Mouse (Mus musculus) stomach, postnatal 0 days (tissue): Measurements from ENCODE around the gene Tubd1. TPM values are rescaled to one million over a fixed set of nuclear protein-coding genes. Genes with fewer than 3 reads are reported as not detected.

ENCODE experiments used
- ATAC-seq: fragments of 200-750 bp; cut with Nextera tagmentation; 2 replicates; pipeline ENCODE4 v1.8.0; 2017; ENCODE audit not compliant: low FRiP score, low TSS enrichment
- DNase-seq: peaks from one replicate; pipeline ENCODE4 v3.0.0-alpha.2; 2016; ENCODE audit warnings: low spot score
- H3K27ac ChIP-seq: fragments of 300-500 bp; sonication (generic); replicated peaks from 2 replicates; pipeline ENCODE4 v1.5.1; 2014; ENCODE audit warnings: mild to moderate bottlenecking, control low read depth
- H3K27me3 ChIP-seq: fragments of 300-500 bp; sonication (generic); 2 replicates; pipeline ENCODE4 v1.6.1; 2014; ENCODE audit warnings: low read length; ENCODE audit not compliant: control insufficient read depth, insufficient read depth
- H3K36me3 ChIP-seq: fragments of 300-500 bp; sonication (generic); 2 replicates; pipeline ENCODE4 v1.6.1; 2014; ENCODE audit warnings: low read length, mixed read lengths; ENCODE audit not compliant: control insufficient read depth, insufficient read depth
- H3K4me1 ChIP-seq: fragments of 300-500 bp; sonication (generic); replicated peaks from 2 replicates; pipeline ENCODE4 v1.6.1; 2014; ENCODE audit warnings: antibody characterized with exemption; ENCODE audit not compliant: control insufficient read depth, insufficient read depth
- H3K4me2 ChIP-seq: fragments of 300-500 bp; sonication (generic); replicated peaks from 2 replicates; pipeline ENCODE4 v1.6.1; 2014; ENCODE audit warnings: low read depth, mild to moderate bottlenecking, control low read depth, moderate library complexity
- H3K4me3 ChIP-seq: fragments of 300-500 bp; sonication (generic); 2 replicates; pipeline ENCODE4 v1.5.1; 2014; ENCODE audit warnings: low read depth, low read length, control low read depth
- H3K9ac ChIP-seq: fragments of 300-500 bp; sonication (generic); 2 replicates; pipeline ENCODE4 v1.6.1; 2014; ENCODE audit warnings: mild to moderate bottlenecking, low read length, control low read depth, mixed read lengths
- H3K9me3 ChIP-seq: fragments of 300-500 bp; sonication (generic); 2 replicates; pipeline ENCODE4 v1.6.1; 2016; ENCODE audit warnings: low read length; ENCODE audit not compliant: control insufficient read depth
- CTCF ChIP-seq: IDR thresholded peaks from 2 replicates; pipeline ENCODE4 v1.5.1; 2016; ENCODE audit warnings: antibody characterized with exemption, low read depth, mild to moderate bottlenecking, moderate library complexity
- EP300 ChIP-seq: optimal IDR thresholded peaks from 2 replicates; pipeline ENCODE3; 2016; ENCODE audit warnings: antibody characterized with exemption
- WGBS: fragments of 180-500 bp; shearing (Covaris S2); extraction: QIAGEN DNeasy Blood & Tissue Kit; methylation state at CpG from one replicate; pipeline ENCODE4 v1.1.7; 2014; 5-methylcytosine and 5-hydroxymethylcytosine counted together
- polyA plus RNA-seq: library from polyadenylated mRNA; unstranded; fragments of >200 nt; fragmentation: Nextera tagmentation; extraction: Ambion mirVana; gene quantifications from 2 replicates; pipeline ENCODE4 v1.2.1, GENCODE M21; 2015

Gene Tubd1
- polyA plus RNA-seq, 1 experiment from 2014 or later: 7.8 TPM

GRCm38 (mm10) chr11:86543960-86544638, 692 bp upstream of the Tubd1 start:
- H3K9ac ChIP-seq: peak overlapping the region; percentile 97
- H3K27me3 ChIP-seq: no peaks in the 10 kb centered on the region
- peak; percentile 75 for DNase-seq
- H3K4me2 ChIP-seq: peak overlapping the region; percentile 83
- peak; percentile 72 for ATAC-seq
- no peaks in the 10 kb centered on the region for H3K9me3 ChIP-seq
- no peaks in the 10 kb centered on the region for H3K4me1 ChIP-seq
- TF ChIP-seq EP300 (no peak), CTCF (no peak)
- peak overlapping the region; percentile 90 for H3K4me3 ChIP-seq
- under 1% methylated on average over 21 of the region's 50 CpGs for WGBS
- no peaks in the 10 kb centered on the region for H3K36me3 ChIP-seq
- peak overlapping the region; percentile 90 for H3K27ac ChIP-seq

DNA sequence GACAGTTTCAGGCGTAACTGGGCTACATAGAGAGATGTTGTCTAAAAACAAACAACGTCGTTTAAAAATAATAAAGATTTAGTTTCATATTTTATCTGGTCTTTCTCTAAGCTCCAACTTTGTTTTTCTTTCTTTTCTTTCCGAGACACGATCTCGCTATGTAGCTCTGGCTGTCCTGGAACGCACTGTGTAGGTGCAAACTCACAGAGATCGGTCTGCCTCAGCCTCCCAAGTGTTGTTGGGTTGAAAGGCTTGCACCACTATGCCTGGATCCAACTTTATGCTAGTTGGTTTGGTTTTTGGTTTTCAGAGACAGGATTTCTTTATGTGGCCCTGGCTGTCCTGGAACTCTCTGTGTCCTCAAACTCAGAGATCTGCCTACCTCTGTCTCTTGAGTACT, 765 bp downstream of the Tubd1 start:
- no peak for TF ChIP-seq EP300
- no peak for TF ChIP-seq CTCF
- H3K9me3 ChIP-seq: no peaks in the 10 kb centered on the region
- peak overlapping the region; percentile 90 for H3K4me3 ChIP-seq
- DNase-seq: no peak
- H3K36me3 ChIP-seq: 0 out of 2 replicates have a peak, but pooled peaks cover 4% of the 10 kb centered on the region
- ATAC-seq: no peak
- H3K4me2 ChIP-seq: peak overlapping the region; percentile 55
- H3K4me1 ChIP-seq: no peaks in the 10 kb centered on the region
- H3K27ac ChIP-seq: no peak overlapping the region
- 66% methylated on average over 8 of the region's 8 CpGs for WGBS
- H3K27me3 ChIP-seq: no peaks in the 10 kb centered on the region
- H3K9ac ChIP-seq: peak overlapping the region; percentile 97

- Histone ChIP-seq H3K9me3 (no peaks in the 10 kb centered on the region), H3K4me2 (no peak overlapping the region), H3K4me1 (no peaks in the 10 kb centered on the region), H3K9ac (no peak overlapping the region), H3K36me3 (0 out of 2 replicates have a peak, but pooled peaks cover 4% of the 10 kb centered on the region), H3K27me3 (no peaks in the 10 kb centered on the region), H3K4me3 (no peak overlapping the region), H3K27ac (no peak overlapping the region)
- ATAC-seq (no peak), DNase-seq (no peak)
- 96% methylated on average over 1 of the region's 1 CpGs for WGBS
- TF ChIP-seq CTCF (peak; percentile 35; the same call in 1 of the 2 replicates), EP300 (no peak)
These were observed 2.6 kb downstream of the Tubd1 start for GRCm38 (mm10) chr11:86547412-86547811.

DNA sequence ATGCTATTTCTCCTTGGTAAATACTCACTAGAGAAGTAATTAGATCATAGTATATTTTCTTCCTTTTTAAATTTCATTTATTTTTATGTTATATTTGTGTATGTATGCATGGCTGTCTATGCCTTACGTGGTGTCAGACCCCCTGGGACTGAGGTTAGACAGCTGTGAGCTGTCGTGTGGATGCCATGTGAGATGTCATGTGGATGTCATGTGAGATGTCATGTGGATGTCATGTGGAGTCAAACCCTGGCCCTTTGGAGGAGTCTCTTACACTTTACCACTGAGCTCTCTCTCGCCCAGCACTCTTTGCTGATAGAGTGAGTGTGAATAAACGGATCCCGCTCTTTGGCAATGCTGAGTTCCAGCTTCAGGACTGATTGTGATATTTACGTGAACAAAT, 8.7 kb downstream of the Tubd1 start:
- Histone ChIP-seq H3K4me1 (no peaks in the 10 kb centered on the region), H3K27me3 (no peaks in the 10 kb centered on the region), H3K27ac (no peak overlapping the region), H3K9me3 (no peaks in the 10 kb centered on the region), H3K9ac (no peak overlapping the region), H3K4me2 (no peak overlapping the region), H3K4me3 (no peak overlapping the region), H3K36me3 (0 out of 2 replicates have a peak, but pooled peaks cover 8% of the 10 kb centered on the region)
- no peak for ATAC-seq
- 90% methylated on average over 6 of the region's 6 CpGs for WGBS
- DNase-seq: no peak
- TF ChIP-seq EP300: no peak
- TF ChIP-seq CTCF: no peak

GRCm38 (mm10) chr11:86558258-86558657, 13.5 kb downstream of the Tubd1 start:
- Histone ChIP-seq H3K36me3 (0 out of 2 replicates have a peak, but pooled peaks cover 4% of the 10 kb centered on the region), H3K27ac (no peak overlapping the region), H3K4me1 (no peaks in the 10 kb centered on the region), H3K4me2 (no peak overlapping the region), H3K4me3 (no peak overlapping the region), H3K9ac (no peak overlapping the region), H3K27me3 (no peaks in the 10 kb centered on the region), H3K9me3 (no peaks in the 10 kb centered on the region)
- ATAC-seq: no peak
- 90% methylated on average over 4 of the region's 4 CpGs for WGBS
- TF ChIP-seq CTCF (no peak), EP300 (no peak)
- DNase-seq: no peak

- Histone ChIP-seq H3K4me1 (no peaks in the 10 kb centered on the region), H3K9me3 (no peaks in the 10 kb centered on the region), H3K27ac (no peak overlapping the region), H3K4me3 (no peak overlapping the region), H3K4me2 (no peak overlapping the region), H3K27me3 (no peaks in the 10 kb centered on the region), H3K9ac (no peak overlapping the region), H3K36me3 (no peaks in the 10 kb centered on the region)
- TF ChIP-seq CTCF (peak; percentile 92), EP300 (no peak)
- peak; percentile 26 for DNase-seq
- peak; percentile 47 for ATAC-seq
- 50% methylated on average over 3 of the region's 3 CpGs for WGBS
These were observed 23.6 kb downstream of the Tubd1 start for GRCm38 (mm10) chr11:86568425-86568824.
